Comparison of ENCODE assay signal across 11 mouse cellular contexts in the genomic region with DNA sequence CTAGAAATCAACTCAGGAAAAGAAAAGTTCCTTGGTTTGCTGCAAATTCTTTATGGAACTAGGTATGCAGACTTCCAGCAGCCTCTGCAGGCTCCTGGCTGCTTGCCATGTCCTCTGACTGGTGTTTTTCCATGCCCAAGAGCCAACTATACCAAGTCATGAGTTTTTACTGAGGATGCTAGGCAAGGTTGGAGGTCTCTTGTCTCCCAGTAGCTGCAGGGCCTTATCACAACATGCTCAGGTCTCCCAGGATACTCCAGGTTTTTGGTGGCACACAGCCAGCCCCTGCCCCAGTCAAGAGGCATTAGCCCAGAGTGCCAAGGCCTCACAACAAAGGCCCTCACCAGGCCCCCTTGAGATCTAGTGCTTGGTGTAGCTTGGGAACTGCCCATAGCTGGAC.
DNase-seq lines count a peak whose midpoint lies in the region; ATAC-seq and TF ChIP-seq lines count a peak whose summit lies in the region.
"Had no signal": no experiment of that assay in that cellular context is flagged by ENCODE, and none has a peak within 500 bp of the region (broad histone marks: within the 10 kb centered on the region; RNA-seq: fewer than 3 reads in every experiment).

No protein-coding gene starts in this region.

- H3K9ac ChIP-seq in hindbrain, postnatal 0 days (replicated peaks; ENCODE audit: low read length) = no peak overlapping the region
- H3K9ac ChIP-seq in hindbrain, embryonic 11.5 days (ENCODE audit: low read depth, low read length) = no peak overlapping the region
- H3K9ac ChIP-seq in lung, embryonic 16.5 days (ENCODE audit: low read length) = no peak overlapping the region
- H3K9ac ChIP-seq in liver, embryonic 11.5 days (ENCODE audit: low read depth, low read length) = no peak overlapping the region
- H3K9ac ChIP-seq: hindbrain, embryonic 15.5 days had no signal

- H3K27ac ChIP-seq in hindbrain, postnatal 0 days = no peak overlapping the region
- H3K27ac ChIP-seq in hindbrain, embryonic 11.5 days (ENCODE audit: low read depth, low read length) = no peak overlapping the region
- peak overlapping the region; percentile 55 for H3K27ac ChIP-seq in lung, embryonic 16.5 days (ENCODE audit: low read length)
- H3K27ac ChIP-seq in liver, embryonic 11.5 days (ENCODE audit: low read depth, low read length) = no peak overlapping the region
- H3K27ac ChIP-seq in left cerebral cortex, adult 2 months = no peak overlapping the region
- H3K27ac ChIP-seq: hindbrain, embryonic 15.5 days had no signal

- H3K9me3 ChIP-seq in hindbrain, postnatal 0 days (ENCODE audit: low read length) = no peaks in the 10 kb centered on the region
- H3K9me3 ChIP-seq in hindbrain, embryonic 11.5 days (ENCODE audit: control insufficient read depth, low read length) = no peaks in the 10 kb centered on the region
- H3K9me3 ChIP-seq in lung, embryonic 16.5 days (ENCODE audit: control insufficient read depth, low read length) = no peaks in the 10 kb centered on the region
- H3K9me3 ChIP-seq in liver, embryonic 11.5 days (ENCODE audit: control insufficient read depth, low read length) = no peaks in the 10 kb centered on the region
- H3K9me3 ChIP-seq: hindbrain, embryonic 15.5 days had no signal

- no peaks in the 10 kb centered on the region for H3K4me1 ChIP-seq in hindbrain, postnatal 0 days (ENCODE audit: insufficient read depth, low read length)
- no peaks in the 10 kb centered on the region for H3K4me1 ChIP-seq in hindbrain, embryonic 11.5 days (replicated peaks; ENCODE audit: control insufficient read depth, insufficient read depth, low read length)
- peaks cover 3% of the 10 kb centered on the region for H3K4me1 ChIP-seq in lung, embryonic 16.5 days (replicated peaks; ENCODE audit: control insufficient read depth, insufficient read depth, low read length)
- H3K4me1 ChIP-seq in liver, embryonic 11.5 days (replicated peaks; ENCODE audit: control insufficient read depth, insufficient read depth, low read length) = no peaks in the 10 kb centered on the region
- H3K4me1 ChIP-seq: hindbrain, embryonic 15.5 days had no signal

- no peak for TF ChIP-seq CTCF in hindbrain, postnatal 0 days (IDR thresholded peaks at IDR 0.05; ENCODE audit: low read depth)
- no peak for TF ChIP-seq CTCF in left cerebral cortex, adult 2 months (IDR thresholded peaks at IDR 0.05)

- H3K4me3 ChIP-seq in hindbrain, postnatal 0 days (ENCODE audit: low read length) = no peak overlapping the region
- H3K4me3 ChIP-seq in hindbrain, embryonic 11.5 days (ENCODE audit: low read depth, low read length) = no peak overlapping the region
- no peak overlapping the region for H3K4me3 ChIP-seq in lung, embryonic 16.5 days (ENCODE audit: low read length)
- H3K4me3 ChIP-seq in liver, embryonic 11.5 days (ENCODE audit: low read depth, low read length) = no peak overlapping the region
- H3K4me3 ChIP-seq in left cerebral cortex, adult 2 months = no peak overlapping the region
- H3K4me3 ChIP-seq: hindbrain, embryonic 15.5 days had no signal

- DNase-seq in hindbrain, postnatal 0 days (ENCODE audit: low spot score) = peak; percentile 9
- no peak for DNase-seq in hindbrain, embryonic 11.5 days (ENCODE audit: low spot score)
- DNase-seq in adrenal gland, postnatal 10 days = peak; percentile 57
- peak; percentile 38 for DNase-seq in fibroblast of lung, adult 2 months (ENCODE audit: low read depth)
- no peak for DNase-seq in liver, embryonic 11.5 days (ENCODE audit: low spot score)
- no peak for DNase-seq in left cerebral cortex, adult 2 months (ENCODE audit: extremely low spot score in 1 of 2, low spot score in 2 of 2)
- DNase-seq in embryo, embryonic 10 days (ENCODE audit: low spot score) = no peak
- DNase-seq: midbrain, embryonic 14.5 days had no signal

- no peaks in the 10 kb centered on the region for H3K36me3 ChIP-seq in hindbrain, postnatal 0 days (ENCODE audit: insufficient read depth, low read length)
- no peaks in the 10 kb centered on the region for H3K36me3 ChIP-seq in hindbrain, embryonic 11.5 days (ENCODE audit: control insufficient read depth, insufficient read depth, low read length)
- H3K36me3 ChIP-seq in lung, embryonic 16.5 days (ENCODE audit: control insufficient read depth, insufficient read depth, low read length) = no peaks in the 10 kb centered on the region
- no peaks in the 10 kb centered on the region for H3K36me3 ChIP-seq in liver, embryonic 11.5 days (ENCODE audit: control insufficient read depth, insufficient read depth, low read length)
- H3K36me3 ChIP-seq: hindbrain, embryonic 15.5 days had no signal

- no peaks in the 10 kb centered on the region for H3K27me3 ChIP-seq in hindbrain, postnatal 0 days (ENCODE audit: insufficient read depth, low read length)
- H3K27me3 ChIP-seq in hindbrain, embryonic 11.5 days (ENCODE audit: control insufficient read depth, insufficient read depth, low read length) = no peaks in the 10 kb centered on the region
- H3K27me3 ChIP-seq in lung, embryonic 16.5 days (ENCODE audit: control insufficient read depth, insufficient read depth, low read depth, low read length) = no peaks in the 10 kb centered on the region
- H3K27me3 ChIP-seq in liver, embryonic 11.5 days (replicated peaks; ENCODE audit: control insufficient read depth, insufficient read depth, low read length) = no peaks in the 10 kb centered on the region
- H3K27me3 ChIP-seq: CH12.LX; hindbrain, embryonic 15.5 days had no signal

- H3K4me2 ChIP-seq in hindbrain, postnatal 0 days (ENCODE audit: low read depth, low read length) = no peak overlapping the region
- H3K4me2 ChIP-seq in hindbrain, embryonic 11.5 days (replicated peaks; ENCODE audit: low read depth, low read length) = no peak overlapping the region
- no peak overlapping the region for H3K4me2 ChIP-seq in lung, embryonic 16.5 days (ENCODE audit: low read depth, low read length)
- no peak overlapping the region for H3K4me2 ChIP-seq in liver, embryonic 11.5 days
- H3K4me2 ChIP-seq: hindbrain, embryonic 15.5 days had no signal

- intact Hi-C loops in left cerebral cortex, adult 2 months (cut with DNase I) = no loop called here

- no peak for ATAC-seq in hindbrain, postnatal 0 days
- ATAC-seq in hindbrain, embryonic 11.5 days (ENCODE audit: low FRiP score) = no peak
- peak; percentile 84 for ATAC-seq in lung, embryonic 16.5 days (ENCODE audit: low read depth)
- ATAC-seq in liver, embryonic 11.5 days (replicated peaks; ENCODE audit: low FRiP score) = no peak

Comparison
In these comparisons a context has a peak if more than half of its experiments do, and no peak if none do; other contexts are left out.
1. DNase-seq: peak in hindbrain, postnatal 0 days (single experiment), adrenal gland, postnatal 10 days (single experiment) and fibroblast of lung, adult 2 months (single experiment); none in hindbrain, embryonic 11.5 days (single experiment), liver, embryonic 11.5 days (single experiment), left cerebral cortex, adult 2 months (0 of 2) and embryo, embryonic 10 days (single experiment).